Mouse (Mus musculus): Measurements from ENCODE around the gene Adgra1.

The Adgra1 gene

DNA sequence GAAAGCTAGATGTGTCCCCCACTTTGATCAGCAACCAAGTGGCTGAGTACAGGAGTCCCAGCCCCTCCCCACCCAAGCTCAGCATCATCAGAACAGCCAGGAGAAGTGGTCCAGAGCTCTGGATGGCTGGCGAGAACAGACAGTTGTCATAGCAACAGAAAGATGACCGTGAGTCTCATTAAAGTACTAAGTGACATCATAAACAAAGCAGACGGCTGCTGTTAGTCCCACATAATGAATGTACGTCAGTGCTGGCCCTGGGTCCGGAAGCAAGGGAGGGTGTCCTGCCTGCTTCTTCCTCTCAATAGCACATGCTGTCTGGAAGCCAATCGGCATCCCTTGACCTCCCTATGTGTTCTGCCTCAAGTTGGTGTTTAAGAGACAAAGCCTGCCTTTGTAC, 16.2 kb downstream of the Adgra1 start:
- DNase-seq (ENCODE audit: low read depth), result no peak

GRCm38 (mm10) chr7:139850677-139851076, 16.7 kb downstream of the Adgra1 start:
- DNase-seq (ENCODE audit: low read depth), result no peak

DNA sequence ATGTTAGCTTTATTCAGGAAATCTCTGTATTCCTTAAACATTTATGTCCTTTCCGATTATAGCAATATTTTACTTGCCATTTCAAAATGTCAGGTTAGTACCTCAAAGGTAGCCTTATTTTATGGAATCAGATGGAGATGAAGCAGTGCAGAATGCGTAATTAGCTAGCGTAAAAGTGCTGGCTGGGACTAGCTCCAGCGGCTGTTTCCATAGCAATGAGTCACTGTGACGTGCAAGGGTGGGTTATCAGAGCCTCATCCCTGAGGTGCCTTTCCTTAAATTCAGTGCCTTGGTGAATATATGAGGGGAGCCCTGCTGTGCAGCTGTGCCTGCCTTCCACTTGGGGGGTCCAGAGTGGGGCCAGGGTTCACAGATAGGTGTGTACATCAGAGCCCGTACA, 17.1 kb downstream of the Adgra1 start:
- DNase-seq (ENCODE audit: low read depth), result no peak

- no peak for DNase-seq (ENCODE audit: low read depth)
These were observed 21.3 kb downstream of the Adgra1 start for GRCm38 (mm10) chr7:139855261-139855660.

GRCm38 (mm10) chr7:139861411-139861810, 27.4 kb downstream of the Adgra1 start:
- DNase-seq (ENCODE audit: low read depth), result peak; percentile 23

- no peak for DNase-seq (ENCODE audit: low read depth)
These were observed 29.1 kb downstream of the Adgra1 start for GRCm38 (mm10) chr7:139863076-139863475.

- DNase-seq (ENCODE audit: low read depth), result no peak
These were observed 30.3 kb downstream of the Adgra1 start for GRCm38 (mm10) chr7:139864253-139864652.

DNA sequence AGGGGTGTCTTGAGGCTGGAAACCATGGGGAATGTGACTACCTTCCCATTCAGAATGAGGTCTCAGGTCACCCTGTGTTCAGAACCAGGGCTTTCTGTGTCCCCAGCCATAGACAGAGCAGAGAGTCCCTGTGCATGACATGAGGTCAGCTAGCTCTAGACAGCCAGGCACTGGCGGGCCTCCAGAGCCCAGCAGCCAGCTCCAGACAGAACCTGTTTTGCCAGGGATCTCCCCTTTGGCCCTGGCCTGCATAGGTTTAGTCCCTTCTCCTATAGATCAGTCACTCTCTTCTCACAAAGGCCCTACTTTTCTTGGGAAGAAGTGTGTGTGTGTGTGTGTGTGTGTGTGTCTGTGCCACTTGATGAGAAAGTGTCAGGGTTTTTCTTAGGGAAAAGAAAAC, 30.9 kb downstream of the Adgra1 start:
- DNase-seq (ENCODE audit: low read depth), result no peak

DNA sequence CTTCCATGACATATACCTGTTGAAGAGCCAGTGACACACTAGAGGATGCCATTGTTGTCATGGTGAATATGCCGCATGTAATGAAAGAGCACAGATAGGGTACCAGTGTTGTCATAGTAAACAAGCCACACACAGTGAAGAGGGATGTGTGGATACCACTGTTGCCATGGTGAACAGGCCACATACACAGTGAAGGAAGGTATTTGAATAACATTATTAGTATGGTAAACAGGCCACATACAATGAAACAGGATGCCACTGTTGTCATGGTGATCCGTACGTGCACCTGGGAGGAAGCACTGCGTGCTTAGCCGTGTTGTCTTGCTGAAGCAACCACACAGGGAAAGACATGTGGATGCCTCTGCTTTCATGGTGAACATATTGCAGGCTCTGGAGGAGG, 37.0 kb downstream of the Adgra1 start:
- DNase-seq (ENCODE audit: low read depth), result no peak

GRCm38 (mm10) chr7:139877167-139877792, 43.3 kb downstream of the Adgra1 start:
- DNase-seq (ENCODE audit: low read depth), result no peak

DNA sequence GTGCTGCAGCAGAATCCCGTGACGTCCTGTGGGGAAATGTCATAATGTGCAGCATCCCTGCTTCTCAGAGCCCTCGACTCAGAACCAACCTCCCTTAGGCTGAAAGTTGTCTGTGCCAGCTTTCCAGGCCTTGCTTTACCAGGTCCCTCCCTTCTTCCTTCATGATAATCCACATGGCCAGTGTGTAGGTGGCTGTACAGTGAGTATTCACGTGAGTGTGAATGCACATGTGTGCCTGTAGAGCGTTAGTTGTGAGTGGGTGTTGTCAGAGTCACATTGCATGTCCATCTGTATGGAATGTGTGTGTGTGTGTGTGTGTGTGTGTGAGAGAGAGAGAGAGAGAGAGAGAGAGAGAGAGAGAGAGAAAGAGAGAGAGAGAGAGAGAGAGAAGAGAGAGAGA, 44.1 kb downstream of the Adgra1 start:
- DNase-seq (ENCODE audit: low read depth), result no peak

- no peak for DNase-seq (ENCODE audit: low read depth)
These were observed 44.6 kb downstream of the Adgra1 start for GRCm38 (mm10) chr7:139878621-139879020.

- DNase-seq (ENCODE audit: low read depth), result no peak
These were observed 49.6 kb downstream of the Adgra1 start for GRCm38 (mm10) chr7:139883545-139883944.

GRCm38 (mm10) chr7:139891779-139892178, 57.8 kb downstream of the Adgra1 start:
- DNase-seq (ENCODE audit: low read depth), result no peak

GRCm38 (mm10) chr7:139894655-139895557, 60.9 kb downstream of the Adgra1 start, which contains the start of gene Kndc1:
Kndc1 (plus strand) TSS chr7:139894696.
- no peak for DNase-seq (ENCODE audit: low read depth)

GRCm38 (mm10) chr7:139896271-139896670, 62.3 kb downstream of the Adgra1 start:
- DNase-seq (ENCODE audit: low read depth), result no peak

- DNase-seq (ENCODE audit: low read depth), result no peak
These were observed 62.8 kb downstream of the Adgra1 start for GRCm38 (mm10) chr7:139896796-139897195.

DNA sequence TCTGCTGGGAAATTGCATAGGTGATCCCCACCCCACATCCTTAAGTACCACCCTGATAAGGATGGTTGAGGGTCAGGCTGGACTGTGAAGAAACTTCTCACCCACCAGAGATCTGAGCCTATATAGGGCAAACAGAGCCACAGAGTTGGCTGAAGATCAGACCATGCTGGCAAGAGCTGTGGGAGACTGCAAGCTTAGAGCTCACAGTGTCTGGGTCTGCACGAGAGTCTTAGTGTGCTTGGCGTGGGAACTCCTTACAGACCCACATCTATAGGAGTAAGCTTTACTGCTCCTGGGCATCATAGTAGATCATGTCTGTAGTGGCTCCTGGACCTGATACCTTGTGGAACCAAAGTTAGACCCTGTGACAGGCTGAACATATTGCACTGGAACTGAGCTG, 64.6 kb downstream of the Adgra1 start:
- no peak for DNase-seq (ENCODE audit: low read depth)

DNA sequence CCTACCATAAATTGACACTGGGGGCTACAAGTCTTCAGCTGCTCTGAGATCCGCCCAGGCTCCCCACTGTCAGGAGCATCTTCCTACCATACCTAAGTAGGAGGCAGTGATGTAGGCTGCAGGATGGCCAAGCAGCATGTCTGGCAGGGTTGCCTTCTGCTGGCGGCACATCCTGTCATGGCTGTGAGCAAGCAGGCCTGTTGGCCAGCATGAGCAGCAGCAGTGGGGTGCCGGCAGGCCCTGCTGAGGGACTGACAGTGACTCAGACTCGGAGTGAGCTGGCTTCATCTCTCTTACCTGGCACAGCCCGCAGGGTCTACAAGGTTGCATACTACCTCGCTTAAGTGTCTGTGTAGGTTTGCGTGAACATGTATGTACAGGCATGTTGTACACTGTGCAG, 65.5 kb downstream of the Adgra1 start:
- DNase-seq (ENCODE audit: low read depth), result no peak

- DNase-seq (ENCODE audit: low read depth), result no peak
These were observed 66.5 kb downstream of the Adgra1 start for GRCm38 (mm10) chr7:139900456-139900855.

DNA sequence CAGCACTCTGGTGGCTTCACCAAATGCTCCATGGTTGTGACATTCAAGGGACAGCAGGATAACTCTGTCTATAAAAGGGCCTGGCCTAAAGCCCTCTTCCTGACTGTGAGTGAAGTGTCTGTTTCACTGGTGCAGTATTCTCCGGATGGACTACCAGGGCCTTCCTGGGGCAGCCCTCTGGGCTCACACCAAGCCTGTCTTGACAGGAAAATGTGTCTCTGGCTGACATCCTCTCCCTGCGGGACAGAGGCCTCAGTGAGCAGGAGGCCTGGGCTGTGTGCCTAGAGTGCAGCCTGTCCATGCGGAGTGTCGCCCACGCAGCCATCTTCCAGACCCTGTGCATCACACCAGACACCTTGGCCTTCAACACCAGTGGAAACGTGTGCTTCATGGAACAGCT, 66.9 kb downstream of the Adgra1 start:
- no peak for DNase-seq (ENCODE audit: low read depth)

DNA sequence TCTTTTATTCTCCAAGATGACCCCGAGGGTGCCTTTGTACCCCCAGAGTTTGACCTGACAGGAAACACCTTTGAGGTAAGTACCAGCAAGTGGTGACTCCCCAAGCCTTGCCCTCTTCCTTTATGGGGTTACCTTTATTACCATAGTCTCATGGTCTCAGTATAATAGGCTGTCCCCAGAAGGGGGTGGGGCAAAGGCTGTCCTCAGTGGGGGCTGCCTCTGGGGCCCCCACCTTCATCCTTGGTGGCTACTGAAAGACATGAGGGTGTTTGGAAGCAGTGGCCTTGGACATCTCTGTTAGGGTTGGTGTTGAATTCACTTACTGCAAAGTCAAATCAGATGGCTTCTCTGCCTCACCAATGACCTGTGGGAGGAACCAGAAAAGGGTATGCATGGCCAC, 68.0 kb downstream of the Adgra1 start:
- DNase-seq (ENCODE audit: low read depth), result no peak

DNA sequence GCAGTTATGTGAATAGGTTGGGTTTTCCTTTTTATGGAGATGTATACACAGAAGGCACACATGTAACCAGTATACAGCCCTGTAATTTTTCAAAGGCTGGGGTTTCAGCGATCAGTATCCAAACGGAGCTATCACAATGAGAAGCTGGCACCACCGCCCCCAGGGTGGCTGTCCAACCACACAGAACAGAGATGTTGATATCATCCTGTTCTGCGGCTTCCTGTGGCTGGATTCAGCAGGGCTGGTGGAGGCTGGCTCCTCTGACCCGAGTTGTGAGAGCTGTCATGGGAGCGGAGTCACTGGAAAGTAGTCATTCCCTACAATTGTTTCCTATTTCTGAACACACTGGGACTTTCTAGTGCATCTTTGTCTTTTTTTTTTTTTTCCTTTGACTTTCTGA, 71.3 kb downstream of the Adgra1 start:
- DNase-seq (ENCODE audit: low read depth), result no peak

Measured in c-Kit-positive CD71-negative TER-119-negative erythroid progenitor cells, embryonic 14.5 days (primary cell).